Mouse (Mus musculus): ENCODE measurements at regions not wholly inside any gene's neighbourhood (a gene's known extent, or its start where the extent isn't known, plus 50 kb on each side); places are given as distances from the start of the nearest gene placed in this dataset.

- H3K9me3 ChIP-seq (replicated peaks; ENCODE audit: low read length), result peaks cover 25% of the 10 kb centered on the region
- no peak overlapping the region for H3K27ac ChIP-seq (ENCODE audit: insufficient read depth, low read depth)
- H3K4me1 ChIP-seq (ENCODE audit: control insufficient read depth in 1 of 2, insufficient read depth in 2 of 2), result no peaks in the 10 kb centered on the region
- H3K36me3 ChIP-seq (replicated peaks in 1 of 2; ENCODE audit: control insufficient read depth in 1 of 2, insufficient read depth in 1 of 2, low read length in 1 of 2), result no peaks in the 10 kb centered on the region
- no peaks in the 10 kb centered on the region for H3K27me3 ChIP-seq (replicated peaks)
- in situ Hi-C loops (cut with MboI; ENCODE audit: low pct_ligation_motif_present, low pct_unique_long_range_greater_than_20kb, low sequenced_read_pairs), result no loop called here
- H3K9ac ChIP-seq (ENCODE audit: insufficient read depth, low read depth), result no peak overlapping the region
- no peak overlapping the region for H3K4me2 ChIP-seq (ENCODE audit: insufficient read depth, low read depth, poor library complexity, severe bottlenecking)
- TF ChIP-seq CHD1 (IDR thresholded peaks at IDR 0.05; ENCODE audit: low read depth, low read length) (no peak), MAZ (IDR thresholded peaks at IDR 0.05; ENCODE audit: low read depth, low read length) (no peak), TBP (conservative IDR thresholded peaks at IDR 0.05; ENCODE audit: low read depth, low read length) (no peak), JUND (conservative IDR thresholded peaks at IDR 0.05; ENCODE audit: low read depth, low read length) (no peak), MYC (IDR thresholded peaks at IDR 0.05; ENCODE audit: low read depth, low read length) (no peak), USF1 (IDR thresholded peaks at IDR 0.05; ENCODE audit: low read depth, low read length) (no peak), ZNF384 (IDR thresholded peaks at IDR 0.05; ENCODE audit: low read depth, low read length) (no peak)
- no peak for DNase-seq (ENCODE audit: extremely low read depth)
- no peaks in the 10 kb centered on the region for H3K79me2 ChIP-seq (replicated peaks; ENCODE audit: control insufficient read depth, extremely low read depth, insufficient read depth, poor library complexity, severe bottlenecking)
- dilution Hi-C loops (cut with MboI; ENCODE audit: extremely low pct_ligation_motif_present, extremely low pct_unique_long_range_greater_than_20kb, low sequenced_read_pairs), result no loop called here
- H3K4me3 ChIP-seq (replicated peaks in 1 of 3; ENCODE audit: low read depth in 2 of 3, low read length in 2 of 3, poor library complexity in 1 of 3), result no peak overlapping the region
These were observed 78.4 kb upstream of the Nav3 start for GRCm38 (mm10) chr10:110534387-110534786.

GRCm38 (mm10) chr10:110542712-110543111, 86.7 kb upstream of the Nav3 start:
- DNase-seq (ENCODE audit: extremely low read depth), result no peak
- Histone ChIP-seq H3K4me2 (ENCODE audit: insufficient read depth, low read depth, poor library complexity, severe bottlenecking) (no peak overlapping the region), H3K36me3 (replicated peaks in 1 of 2; ENCODE audit: control insufficient read depth in 1 of 2, insufficient read depth in 1 of 2, low read length in 1 of 2) (no peaks in the 10 kb centered on the region), H3K4me1 (ENCODE audit: control insufficient read depth in 1 of 2, insufficient read depth in 2 of 2) (no peaks in the 10 kb centered on the region), H3K27ac (ENCODE audit: insufficient read depth, low read depth) (no peak overlapping the region), H3K4me3 (replicated peaks in 1 of 3; ENCODE audit: low read depth in 2 of 3, low read length in 2 of 3, poor library complexity in 1 of 3) (no peak overlapping the region), H3K9me3 (replicated peaks; ENCODE audit: low read length) (peaks cover 19% of the 10 kb centered on the region), H3K9ac (ENCODE audit: insufficient read depth, low read depth) (no peak overlapping the region), H3K79me2 (replicated peaks; ENCODE audit: control insufficient read depth, extremely low read depth, insufficient read depth, poor library complexity, severe bottlenecking) (no peaks in the 10 kb centered on the region), H3K27me3 (replicated peaks) (no peaks in the 10 kb centered on the region)
- TF ChIP-seq JUN (IDR thresholded peaks at IDR 0.05; ENCODE audit: insufficient read depth, low read depth, low read length) (no peak), SMC3 (IDR thresholded peaks at IDR 0.05; ENCODE audit: low read depth, low read length) (no peak), UBTF (IDR thresholded peaks at IDR 0.05; ENCODE audit: low read depth, low read length) (no peak), CHD1 (IDR thresholded peaks at IDR 0.05; ENCODE audit: low read depth, low read length) (no peak), MAFK (IDR thresholded peaks at IDR 0.05; ENCODE audit: insufficient replicate concordance, low read length) (no peak), USF1 (IDR thresholded peaks at IDR 0.05; ENCODE audit: low read depth, low read length) (no peak), HCFC1 (IDR thresholded peaks at IDR 0.05; ENCODE audit: low read depth, low read length) (no peak)
- dilution Hi-C loops (cut with MboI; ENCODE audit: extremely low pct_ligation_motif_present, extremely low pct_unique_long_range_greater_than_20kb, low sequenced_read_pairs) (no loop called here), in situ Hi-C loops (cut with MboI; ENCODE audit: low pct_ligation_motif_present, low pct_unique_long_range_greater_than_20kb, low sequenced_read_pairs) (no loop called here)

- dilution Hi-C loops (cut with MboI; ENCODE audit: extremely low pct_ligation_motif_present, extremely low pct_unique_long_range_greater_than_20kb, low sequenced_read_pairs) (no loop called here), in situ Hi-C loops (cut with MboI; ENCODE audit: low pct_ligation_motif_present, low pct_unique_long_range_greater_than_20kb, low sequenced_read_pairs) (no loop called here)
- Histone ChIP-seq H3K9me3 (replicated peaks; ENCODE audit: low read length) (peaks cover 17% of the 10 kb centered on the region), H3K27me3 (replicated peaks) (no peaks in the 10 kb centered on the region), H3K27ac (ENCODE audit: insufficient read depth, low read depth) (no peak overlapping the region), H3K4me1 (ENCODE audit: control insufficient read depth in 1 of 2, insufficient read depth in 2 of 2) (no peaks in the 10 kb centered on the region), H3K4me3 (replicated peaks in 1 of 3; ENCODE audit: low read depth in 2 of 3, low read length in 2 of 3, poor library complexity in 1 of 3) (no peak overlapping the region), H3K36me3 (replicated peaks in 1 of 2; ENCODE audit: control insufficient read depth in 1 of 2, insufficient read depth in 1 of 2, low read length in 1 of 2) (no peaks in the 10 kb centered on the region), H3K9ac (ENCODE audit: insufficient read depth, low read depth) (no peak overlapping the region), H3K4me2 (ENCODE audit: insufficient read depth, low read depth, poor library complexity, severe bottlenecking) (no peak overlapping the region), H3K79me2 (replicated peaks; ENCODE audit: control insufficient read depth, extremely low read depth, insufficient read depth, poor library complexity, severe bottlenecking) (no peaks in the 10 kb centered on the region)
- DNase-seq (ENCODE audit: extremely low read depth), result no peak
- TF ChIP-seq RCOR1 (conservative IDR thresholded peaks at IDR 0.05; ENCODE audit: low read depth, low read length) (no peak), ZKSCAN1 (IDR thresholded peaks at IDR 0.05; ENCODE audit: borderline replicate concordance, low read depth, low read length) (no peak), CHD1 (IDR thresholded peaks at IDR 0.05; ENCODE audit: low read depth, low read length) (no peak), TBP (conservative IDR thresholded peaks at IDR 0.05; ENCODE audit: low read depth, low read length) (no peak), JUN (IDR thresholded peaks at IDR 0.05; ENCODE audit: insufficient read depth, low read depth, low read length) (no peak), POLR2A (IDR thresholded peaks at IDR 0.05; ENCODE audit: low read depth, low read length) (no peak), ZC3H11A (IDR thresholded peaks at IDR 0.05; ENCODE audit: low read depth, low read length) (no peak), USF2 (conservative IDR thresholded peaks at IDR 0.05; ENCODE audit: low read depth, low read length) (no peak), MAFK (IDR thresholded peaks at IDR 0.05; ENCODE audit: insufficient replicate concordance, low read length) (no peak)
These were observed 92.4 kb upstream of the Nav3 start for GRCm38 (mm10) chr10:110548391-110548790.

Measured in CH12.LX (cell line).